Mouse (Mus musculus) bone marrow macrophage, adult 2 months (primary cell): ENCODE measurements around the gene Cntnap4.

Source experiments
- CTCF ChIP-seq: IDR thresholded peaks from 2 replicates; pipeline ENCODE4 v1.5.1; 2012; ENCODE audit warnings: low read depth, mild to moderate bottlenecking, low read length, moderate library complexity
- POLR2A ChIP-seq: IDR thresholded peaks from 2 replicates; pipeline ENCODE4 v1.6.1; 2012; ENCODE audit warnings: mild to moderate bottlenecking, low read depth, low read length, borderline replicate concordance

DNA sequence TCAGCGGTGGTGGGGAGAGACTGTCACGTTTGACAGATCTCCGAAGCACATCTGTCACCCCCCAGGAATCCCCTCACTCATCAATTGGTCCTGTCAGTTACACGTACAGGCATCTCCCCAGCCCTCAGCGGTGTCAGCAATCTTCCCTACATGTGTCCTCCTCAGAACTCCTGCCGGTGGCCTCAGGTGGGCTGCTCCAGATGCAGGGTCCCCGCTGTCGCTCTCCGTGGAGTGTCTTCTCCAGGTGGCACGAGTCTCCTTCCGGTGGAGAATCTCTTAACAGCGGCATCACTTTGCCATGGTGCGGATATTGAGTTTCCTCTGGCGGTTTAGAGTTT, 19.2 kb downstream of the Cntnap4 start:
- TF ChIP-seq CTCF (no peak), POLR2A (no peak)
